ENCODE assay signal across 8 mouse cellular contexts in genomic region chr1:130715561-130716217, GRCm38 (mm10). TPM values are rescaled to one million over a fixed set of nuclear protein-coding genes. Genes with fewer than 3 reads are reported as not detected.
DNase-seq lines count a peak whose midpoint lies in the region; ATAC-seq lines count a peak whose summit lies in the region.

Gene Gm29427 (minus strand): TSS chr1:130715799.

- no peaks in the 10 kb centered on the region for H3K9me3 ChIP-seq in intestine, embryonic 14.5 days (ENCODE audit: control insufficient read depth, low read length)

- under 1% methylated on average over 36 of the region's 38 CpGs for WGBS in intestine, embryonic 14.5 days

- H3K36me3 ChIP-seq in intestine, embryonic 14.5 days (ENCODE audit: control insufficient read depth, insufficient read depth, low read length), result peaks cover 10% of the 10 kb centered on the region; the same call in 1 of the 2 replicates

- peak within 1 kb of the TSS; percentile 77 for H3K4me3 ChIP-seq in intestine, embryonic 14.5 days (ENCODE audit: low read depth, low read length)

- peak; percentile 96 for ATAC-seq in intestine, embryonic 14.5 days (replicated peaks; ENCODE audit: low FRiP score, low TSS enrichment, low read depth)

- H3K27me3 ChIP-seq in intestine, embryonic 14.5 days (replicated peaks; ENCODE audit: control insufficient read depth, insufficient read depth, low read length), result no peaks in the 10 kb centered on the region

- intact Hi-C loops in gastrocnemius, postnatal 14 days (cut with DNase I; ENCODE audit: low total_unique reads), result no loop called here
- intact Hi-C loops in left cerebral cortex, postnatal 14 days (cut with DNase I), result loop anchor here (2.0 kb wide), 1 partner anchor 69 kb away; no protein-coding TSS in a partner anchor

- H3K4me2 ChIP-seq in intestine, embryonic 14.5 days (ENCODE audit: low read length), result peak within 1 kb of the TSS; percentile 72

- DNase-seq in adipocyte (ENCODE audit: low spot score), result peak; percentile 94
- DNase-seq in embryo, embryonic 10 days (ENCODE audit: low spot score), result peak; percentile 80
- DNase-seq in gastrocnemius, postnatal 14 days, result peak; percentile 85
- DNase-seq in intestine, embryonic 14.5 days (ENCODE audit: low spot score), result peak; percentile 97
- peak; percentile 92 to 95 for DNase-seq in left cerebral cortex, postnatal 14 days (ENCODE audit: low spot score in 2 of 2)
- peak; percentile 92 for DNase-seq in mesoderm, embryonic 11.5 days (ENCODE audit: low read depth, low spot score)
- DNase-seq in right cerebral cortex, postnatal 36 days (ENCODE audit: low spot score in 2 of 2), result peak; percentile 94 to 95
- peak; percentile 96 for DNase-seq in yolk sac, embryonic 10.5 days (ENCODE audit: low spot score)

- peak within 1 kb of the TSS; percentile 39; the same call in 1 of the 2 replicates for H3K27ac ChIP-seq in intestine, embryonic 14.5 days (ENCODE audit: low read depth)

- peaks cover 3% of the 10 kb centered on the region for H3K4me1 ChIP-seq in intestine, embryonic 14.5 days (replicated peaks; ENCODE audit: control insufficient read depth, insufficient read depth, low read length)

- H3K9ac ChIP-seq in intestine, embryonic 14.5 days (ENCODE audit: low read length), result peak within 1 kb of the TSS; percentile 93

RNA-seq across cellular contexts. Expression of gene Gm29427, which starts in this region (rescaled TPM):
- total RNA-seq in gastrocnemius, postnatal 14 days (2021), result under 1 TPM in 1 of 2 experiments, not detected in 1; 0.16 TPM
- polyA plus RNA-seq in intestine, embryonic 14.5 days (2014; fragmentation: Nextera tagmentation; extraction: Ambion mirVana), result 0.23 TPM in 1 of 2 replicates, not detected in the other
- total RNA-seq in left cerebral cortex, postnatal 14 days (2021), result under 1 TPM in 1 of 2 experiments, not detected in 1; 0.62 TPM

Comparison
In these comparisons a context has a peak if more than half of its experiments do, and no peak if none do; other contexts are left out.
1. Peak in every context shown above with its lines: DNase-seq, ATAC-seq, H3K4me3 ChIP-seq and H3K27ac ChIP-seq.
2. Peak in DNase-seq in gastrocnemius, postnatal 14 days; RNA of the gene not detected or under 1 TPM.
3. Peak in DNase-seq, ATAC-seq, H3K4me3 ChIP-seq, H3K27ac ChIP-seq, H3K9ac ChIP-seq and H3K4me2 ChIP-seq in intestine, embryonic 14.5 days; RNA of the gene not detected or under 1 TPM.
4. Peak in DNase-seq in left cerebral cortex, postnatal 14 days; RNA of the gene not detected or under 1 TPM.